Mouse (Mus musculus) heart, adult 11 months (tissue): ENCODE measurements around the gene Csnk2b.
A peak's percentile ranks its signal among the peaks of the same experiment; 100 is the strongest.

Experiments
- DNase-seq: peaks from one replicate; pipeline ENCODE4 v3.0.0; 2022

Gene Csnk2b

DNA sequence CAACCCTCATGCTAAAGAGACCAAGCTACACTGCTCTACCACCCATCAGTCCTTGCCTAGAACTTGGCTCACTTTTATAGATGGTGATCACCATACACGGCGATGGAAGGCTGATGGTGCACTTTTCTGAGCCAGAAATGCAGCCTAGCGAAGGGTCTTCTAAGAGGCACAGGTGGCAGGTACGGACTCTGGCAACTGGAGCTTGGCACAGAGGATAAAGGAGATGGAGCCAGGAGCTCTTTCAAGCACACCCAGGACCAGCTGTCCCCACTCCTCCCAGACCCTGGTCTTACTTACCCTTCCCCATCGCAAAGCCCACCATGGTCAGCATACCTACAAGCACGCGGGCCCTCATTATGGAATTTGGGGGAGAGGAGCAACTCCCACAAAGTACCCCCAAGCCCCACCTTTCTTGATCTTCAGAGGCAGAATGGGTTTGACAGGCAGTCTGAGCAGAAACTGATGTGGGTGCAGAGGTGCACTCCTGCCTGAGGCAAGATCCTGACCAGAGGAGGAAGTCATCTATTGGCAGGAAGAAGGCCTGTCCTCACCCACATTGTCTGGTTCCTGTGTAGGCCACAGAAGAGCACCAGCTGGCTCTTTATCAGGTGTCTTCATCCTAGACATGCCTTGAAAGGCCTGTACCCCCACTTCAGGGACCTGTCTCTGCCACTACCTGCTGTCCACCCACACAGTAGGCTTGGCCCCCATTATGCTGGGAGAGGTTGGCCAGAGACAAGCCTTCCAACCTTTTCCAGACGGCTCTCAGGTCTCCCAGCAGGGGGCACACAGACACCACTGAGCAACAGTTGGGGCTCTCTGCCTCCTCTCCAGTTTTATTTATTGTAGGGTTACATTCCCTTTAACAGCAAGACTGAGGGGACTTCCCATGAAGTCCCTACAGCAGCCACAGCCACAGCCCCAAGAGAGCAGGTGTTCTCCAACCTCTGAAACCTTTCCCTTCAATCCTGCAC lies 6.5 kb downstream of the Csnk2b start, which contains the start of gene Ly6g5b:
TSS of gene Ly6g5b (minus strand) at position 383 of the 974 bp plus-strand sequence.
- peak; percentile 89 for DNase-seq

DNA sequence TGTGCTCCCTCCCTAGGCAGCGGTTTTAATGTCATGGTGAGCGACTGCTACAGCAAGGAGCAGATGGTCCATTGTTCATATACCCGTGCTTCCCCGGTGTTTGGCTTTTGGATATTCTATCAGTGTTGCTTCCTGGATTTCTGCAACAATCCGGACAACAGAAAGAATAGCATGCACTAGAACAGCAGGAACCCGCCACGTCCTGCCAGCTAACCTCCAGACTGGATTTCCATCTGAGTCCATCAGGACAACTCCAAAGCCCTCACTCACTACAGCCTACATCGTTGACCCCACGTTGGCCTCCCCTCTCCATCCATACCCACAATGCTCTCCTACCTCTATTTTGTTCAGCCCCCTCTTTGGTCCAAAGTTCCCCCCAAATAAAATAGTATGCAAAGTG lies 10.1 kb downstream of the Csnk2b start:
- peak; percentile 91 for DNase-seq

DNA sequence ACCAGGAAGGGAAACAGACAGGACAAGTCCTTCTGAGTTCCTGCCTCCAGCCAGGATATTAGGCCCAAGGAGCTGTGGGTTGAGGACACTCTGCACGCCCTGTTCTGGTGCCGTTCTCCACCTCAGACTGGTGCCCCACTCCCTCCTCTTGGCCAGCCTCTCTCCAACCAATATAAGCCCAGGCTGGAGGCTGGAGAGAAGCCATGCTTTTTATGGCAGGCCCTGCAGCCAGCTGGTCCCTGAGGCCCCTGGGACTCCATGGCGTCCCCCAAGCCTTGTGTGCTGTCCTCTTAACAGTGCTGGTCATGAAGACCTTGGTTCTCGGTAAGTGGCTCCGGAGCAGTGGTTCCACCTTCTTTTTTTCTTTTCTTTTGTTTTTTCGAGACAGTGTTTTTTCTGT lies 13.8 kb downstream of the Csnk2b start, which contains the start of gene Ly6g5c:
TSS of gene Ly6g5c (plus strand) at position 183 of the 400 bp plus-strand sequence.
- DNase-seq, result no peak

DNA sequence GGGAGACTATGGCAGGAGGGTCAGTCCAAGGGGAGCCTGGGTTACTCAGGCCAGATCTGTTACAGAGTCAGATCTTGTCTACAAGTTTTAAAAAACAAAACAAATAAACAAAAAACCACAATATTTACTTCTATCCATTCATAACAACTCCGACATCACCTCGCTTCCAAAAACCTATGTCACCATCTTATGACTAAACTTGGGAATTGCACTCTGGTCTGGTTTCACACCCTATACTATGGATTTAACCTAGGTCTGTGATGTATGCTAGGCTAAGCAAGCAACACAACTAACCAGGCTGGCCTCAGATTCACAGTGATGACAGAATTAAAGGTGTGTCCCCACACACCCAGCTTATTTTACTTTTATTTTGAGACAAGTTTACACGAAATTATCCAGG lies 15.3 kb downstream of the Csnk2b start:
- no peak for DNase-seq

DNA sequence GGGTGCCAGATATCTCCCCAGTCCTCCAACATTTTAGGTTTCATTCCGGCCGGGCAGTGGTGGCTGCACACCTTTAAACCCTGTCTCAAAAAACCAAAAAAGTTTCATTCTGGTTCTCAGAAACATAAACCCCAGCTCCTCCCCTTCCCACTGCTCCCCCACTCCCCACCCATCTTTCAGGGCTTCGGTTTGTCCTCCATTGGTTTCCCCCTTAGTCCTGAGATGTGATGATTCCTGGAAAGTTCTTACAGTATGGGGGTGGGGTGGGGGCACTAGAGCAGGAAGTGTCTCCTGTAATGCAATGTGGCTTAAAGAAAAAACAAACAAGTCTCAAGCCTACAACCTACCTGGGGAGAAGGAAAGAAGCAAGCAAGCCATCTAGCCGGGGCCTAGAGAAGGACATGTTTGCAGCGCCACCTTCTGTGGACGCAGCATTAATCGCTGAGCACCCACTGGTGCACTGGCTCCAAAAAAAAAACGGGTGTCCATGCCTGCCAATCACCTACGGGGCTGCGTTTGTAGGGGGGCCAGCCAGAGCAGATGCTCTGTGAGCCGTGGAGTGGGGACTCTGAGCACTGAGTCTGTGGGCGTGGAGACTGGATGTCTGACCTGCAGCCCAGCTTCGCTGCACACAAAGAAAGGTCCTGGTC lies 16.0 kb downstream of the Csnk2b start:
- no peak for DNase-seq

DNA sequence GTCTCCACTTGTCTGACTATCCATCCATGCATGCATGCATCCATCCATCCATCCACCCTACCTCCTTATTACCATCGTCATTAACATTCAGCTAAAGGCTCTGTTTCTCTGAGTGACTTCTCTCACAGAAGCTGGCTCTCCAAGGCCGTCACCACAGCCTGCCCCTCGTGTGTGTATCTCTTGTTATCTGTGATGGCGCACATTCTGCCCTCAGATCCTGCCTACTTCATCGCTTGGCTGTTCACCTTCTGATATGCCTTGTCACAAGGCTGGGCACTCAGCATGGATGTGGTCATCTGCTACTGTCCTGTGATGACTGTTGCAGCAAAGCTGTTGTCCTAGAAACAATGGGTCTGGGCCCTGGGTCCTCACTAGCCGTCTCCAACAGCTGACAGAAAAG lies 17.1 kb downstream of the Csnk2b start:
- DNase-seq, result no peak

DNA sequence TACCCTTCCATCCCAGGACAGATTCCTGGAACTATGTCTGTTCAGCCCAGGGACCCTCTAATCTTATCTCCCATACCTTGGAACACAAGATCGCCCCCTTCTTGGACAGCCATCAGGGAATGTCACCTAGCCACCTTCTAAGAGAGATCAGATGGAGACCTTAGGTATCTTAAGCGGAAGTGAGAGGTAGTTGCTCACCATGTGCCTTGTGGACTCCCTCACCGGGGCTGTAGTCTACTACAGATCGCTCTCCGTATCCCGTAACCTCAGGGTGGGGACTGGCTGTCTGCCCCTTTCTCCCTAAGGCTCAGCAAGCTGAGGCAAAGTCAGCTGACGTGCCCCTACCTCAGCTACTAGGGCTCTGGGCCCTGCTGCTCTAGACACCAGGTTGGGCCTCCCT lies 17.8 kb downstream of the Csnk2b start:
- DNase-seq, result no peak

DNA sequence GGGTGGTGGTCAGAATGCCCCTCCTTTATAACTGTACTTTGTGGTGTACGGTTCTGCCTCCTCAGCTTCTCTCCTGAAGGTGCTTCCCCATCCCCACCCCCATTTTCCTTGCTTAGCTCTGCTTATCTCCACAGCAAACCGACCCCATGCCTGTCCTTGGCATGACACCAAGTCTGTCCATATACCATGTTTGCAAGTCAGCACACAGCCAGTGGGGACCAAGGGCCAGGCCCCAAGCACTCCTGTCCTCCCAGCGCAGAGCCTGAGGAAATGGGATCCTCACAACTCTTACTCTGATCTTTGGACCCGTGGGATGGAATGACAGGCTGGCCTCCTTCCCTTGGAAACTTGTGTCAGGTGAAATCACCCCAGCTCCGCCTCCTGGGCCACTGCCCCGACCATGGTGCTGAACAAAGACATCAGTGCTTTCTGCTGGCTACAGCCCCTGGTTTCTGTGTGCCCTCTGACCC lies 18.6 kb downstream of the Csnk2b start:
- DNase-seq, result peak; percentile 90

DNA sequence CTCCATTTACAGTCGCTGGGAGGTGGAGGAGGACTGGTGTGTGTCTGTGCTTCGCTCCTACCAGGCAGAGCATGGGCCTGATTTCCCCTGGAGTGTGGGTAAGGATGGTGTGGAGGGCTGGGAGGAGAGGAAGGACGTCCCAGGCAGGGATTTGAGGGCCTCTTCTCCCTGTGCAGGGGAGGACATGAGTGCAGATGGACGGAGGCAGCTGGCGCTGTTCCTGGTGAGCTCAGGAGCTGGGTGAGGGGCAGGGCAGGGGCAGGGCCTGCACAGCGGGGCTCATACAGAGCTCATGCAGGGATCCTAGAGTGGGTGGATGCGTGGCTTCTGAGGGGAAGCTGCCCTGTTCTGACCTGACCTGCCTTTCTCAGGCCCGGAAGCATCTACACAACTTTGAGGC lies 19.6 kb downstream of the Csnk2b start:
- DNase-seq, result no peak

DNA sequence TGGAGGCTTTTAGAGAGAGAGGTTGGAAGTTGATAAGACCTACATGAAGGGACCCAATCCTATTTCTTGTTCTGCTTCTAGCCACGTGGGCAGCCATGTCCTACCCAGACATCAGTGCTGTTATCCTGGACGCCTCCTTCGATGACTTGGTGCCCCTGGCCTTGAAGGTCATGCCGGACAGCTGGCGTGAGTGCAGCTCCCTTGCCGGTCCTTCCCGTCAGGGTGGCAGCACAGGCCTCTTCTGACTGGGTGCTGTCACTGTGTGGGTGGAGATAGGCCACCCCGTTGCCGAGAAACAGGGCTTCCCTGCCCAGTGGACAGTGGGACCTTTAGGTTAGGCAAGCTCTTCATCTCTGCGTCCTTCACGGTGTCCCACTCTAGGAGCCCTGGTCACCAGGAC lies 20.7 kb downstream of the Csnk2b start:
- DNase-seq, result no peak

DNA sequence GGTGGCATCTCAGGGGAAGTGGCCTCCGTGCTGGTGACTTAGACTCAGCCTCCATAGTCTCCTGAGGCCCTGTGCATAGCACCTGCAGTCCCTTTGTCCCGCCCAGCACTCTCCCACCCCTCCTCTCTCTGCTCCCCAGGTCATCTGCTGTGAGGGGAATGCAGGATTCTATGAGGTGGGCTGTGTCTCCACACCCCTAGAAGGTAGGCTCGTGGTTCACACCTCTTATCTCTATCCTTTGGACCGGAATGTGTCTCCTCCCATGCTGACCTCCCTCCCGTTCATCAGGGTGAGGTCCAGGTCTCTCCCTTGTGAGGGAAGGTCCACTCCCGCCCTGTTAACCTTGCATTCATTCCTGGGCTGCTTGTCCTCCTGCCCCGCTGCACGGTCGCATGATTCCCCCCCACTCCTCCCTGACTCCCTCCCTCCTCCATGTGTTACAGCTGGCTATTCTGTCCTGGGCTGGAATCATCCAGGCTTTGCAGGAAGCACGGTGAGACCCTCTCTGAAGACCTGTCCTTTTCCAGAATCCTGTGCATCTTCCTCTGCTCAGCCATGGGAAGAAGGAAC lies 21.6 kb downstream of the Csnk2b start:
- DNase-seq, result no peak

DNA sequence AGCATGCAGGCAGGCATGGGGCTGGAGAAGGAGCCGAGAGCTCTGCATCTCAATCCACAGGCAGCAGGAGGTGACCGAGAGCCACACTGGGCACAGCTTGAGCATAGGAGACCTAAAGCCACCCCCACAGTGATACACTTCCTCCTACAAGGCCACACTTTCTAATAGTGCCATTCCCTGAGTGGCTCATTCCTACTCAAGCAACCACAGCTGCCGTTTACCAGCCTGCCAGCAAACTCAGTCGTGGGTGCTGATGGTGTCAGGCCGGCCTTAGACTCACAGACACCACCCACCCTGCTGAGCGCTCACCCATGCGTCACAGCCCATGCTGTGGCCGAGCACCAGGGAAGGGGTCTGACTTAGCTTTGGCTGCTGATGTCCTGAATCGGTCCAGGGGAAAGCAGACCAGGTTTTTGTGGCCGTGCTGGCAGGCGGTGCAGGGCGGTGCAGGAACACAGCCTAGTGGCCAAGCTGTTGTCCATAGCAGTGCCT lies 24.6 kb downstream of the Csnk2b start:
- DNase-seq, result no peak

DNA sequence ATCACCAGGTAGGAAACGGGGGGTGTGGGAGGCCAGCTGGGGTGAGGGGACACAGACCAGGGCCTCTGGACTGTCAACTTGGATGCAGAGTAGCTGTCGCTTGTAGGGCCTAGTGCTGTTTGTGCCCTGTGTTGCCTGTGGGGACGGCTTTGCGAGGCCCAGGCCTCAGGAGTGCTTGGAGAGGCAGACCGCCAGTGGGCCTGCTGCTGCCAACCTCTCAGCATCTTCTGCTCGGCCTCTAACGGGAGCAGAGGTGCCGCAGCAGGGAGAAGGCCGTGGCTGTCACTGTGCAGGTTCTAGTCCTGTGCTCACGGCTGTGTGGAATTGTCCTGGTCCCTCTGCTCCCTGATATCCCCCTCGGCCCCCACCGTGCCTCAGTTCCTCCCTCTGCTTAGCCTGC lies 25.3 kb downstream of the Csnk2b start:
- DNase-seq, result no peak

DNA sequence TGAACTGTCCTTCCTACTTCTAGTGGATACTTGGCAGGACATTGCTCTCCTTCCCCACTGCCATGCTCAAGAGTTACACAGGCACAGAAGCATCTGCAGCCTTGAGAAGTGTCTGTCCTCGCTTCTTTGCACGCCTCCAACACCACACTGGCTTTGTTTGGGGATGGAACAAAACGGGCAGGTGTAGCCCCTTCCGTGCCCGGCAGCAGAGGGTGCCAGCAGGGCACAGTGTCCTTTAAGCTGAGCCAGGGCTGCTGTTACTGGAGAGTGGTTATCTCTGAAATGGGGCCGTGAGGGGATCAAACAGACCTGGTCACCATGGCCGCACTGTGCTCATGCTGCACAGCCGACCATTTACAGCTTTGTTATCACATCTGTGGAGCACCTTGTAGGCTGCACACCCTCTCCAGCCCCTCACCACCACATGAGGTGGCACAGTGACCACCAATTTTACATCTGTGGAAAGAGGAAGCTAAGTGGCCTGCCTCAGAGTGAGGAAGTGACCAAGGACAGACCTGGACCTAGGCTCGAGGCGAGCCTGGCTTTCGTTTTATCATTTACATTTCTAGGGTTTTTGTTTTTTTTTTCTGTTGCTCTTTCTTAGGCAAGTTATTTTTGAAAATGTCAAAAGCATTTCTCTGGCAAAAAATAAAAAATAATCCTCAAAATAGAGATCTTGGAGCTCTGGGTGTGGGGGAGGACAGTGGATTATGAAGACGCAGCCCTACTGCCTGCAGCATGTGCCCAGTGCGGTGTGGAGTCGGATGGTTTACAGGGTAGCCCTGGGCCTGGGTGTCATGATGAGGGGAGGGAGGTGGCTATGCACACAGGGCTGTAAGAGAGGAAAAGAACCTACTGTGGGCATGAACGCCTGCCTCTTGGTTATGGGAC lies 27.1 kb downstream of the Csnk2b start:
- DNase-seq, result no peak

DNA sequence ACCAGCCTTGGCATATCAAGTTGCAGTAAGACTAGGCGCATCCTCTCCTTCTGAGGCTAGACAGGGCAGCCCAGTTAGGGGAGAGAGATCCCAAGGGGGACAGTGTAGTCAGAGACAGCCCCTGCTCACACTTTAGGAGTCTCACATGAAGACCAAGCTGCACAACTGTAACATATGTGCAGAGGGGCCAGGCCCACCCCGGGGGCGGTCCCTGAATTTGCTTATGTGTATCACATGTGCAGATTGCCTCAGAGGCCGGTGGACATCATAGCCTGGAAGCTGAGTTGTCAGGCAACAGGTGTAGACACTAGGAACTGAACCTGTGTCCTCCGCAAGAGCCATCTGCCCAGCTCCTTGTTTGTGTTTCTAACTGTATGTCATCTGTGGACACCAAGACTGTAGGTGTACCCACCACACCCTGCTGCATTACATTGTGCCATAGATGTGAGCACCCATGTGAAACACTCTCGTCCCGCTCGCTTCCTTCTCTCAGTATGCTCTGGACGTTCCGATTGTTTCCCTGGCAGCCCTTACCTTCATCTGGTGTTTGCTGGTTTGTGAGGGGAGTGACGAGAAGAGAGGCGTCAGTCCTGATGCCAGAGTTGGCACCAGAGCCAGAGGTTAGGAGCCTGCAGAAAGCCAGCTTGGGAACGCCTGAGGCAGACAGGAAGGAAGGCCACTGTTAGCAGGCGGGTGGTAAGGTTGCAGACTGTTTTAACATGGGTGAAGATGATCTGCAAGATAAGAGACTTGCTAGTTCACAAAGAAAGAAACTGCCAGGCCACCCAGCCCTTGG lies 29.3 kb downstream of the Csnk2b start:
- peak; percentile 92 for DNase-seq

DNA sequence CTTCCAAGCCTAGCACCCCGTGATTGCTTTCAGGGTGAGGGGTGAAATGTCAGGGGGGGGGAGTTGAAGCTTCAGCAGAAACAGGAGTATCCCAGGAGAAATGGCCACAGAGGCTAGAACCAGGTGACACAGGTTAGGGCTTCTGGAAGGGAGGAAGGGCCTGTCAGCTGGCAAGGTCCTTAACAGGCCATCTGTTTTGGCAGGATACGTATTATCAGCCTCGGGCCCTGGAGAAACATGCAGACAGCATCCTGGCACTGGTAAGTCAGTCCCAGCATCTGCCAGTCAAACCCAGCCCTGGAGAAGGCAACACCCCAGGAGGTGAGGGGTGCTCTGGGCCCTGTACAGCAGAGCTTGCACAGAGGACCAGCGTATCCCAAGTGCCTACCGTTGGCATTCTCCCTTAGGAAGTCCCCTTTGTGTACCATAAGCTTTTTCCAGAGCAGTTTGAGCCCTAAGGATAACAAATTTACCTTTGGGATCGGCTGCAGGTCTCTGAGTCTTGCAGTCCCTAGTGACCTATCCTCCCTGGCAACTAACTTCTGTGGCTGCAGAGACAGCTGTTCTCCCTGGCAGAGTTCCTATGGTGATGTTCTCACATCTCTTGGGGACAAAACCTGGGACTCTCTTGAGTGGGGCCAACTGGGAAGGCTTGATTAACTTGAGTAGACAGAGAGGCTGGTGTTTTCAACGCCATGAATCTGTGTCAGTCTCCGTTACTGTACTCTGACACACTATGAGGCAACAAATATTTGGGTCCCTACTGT lies 31.5 kb downstream of the Csnk2b start:
- peak; percentile 96 for DNase-seq

DNA sequence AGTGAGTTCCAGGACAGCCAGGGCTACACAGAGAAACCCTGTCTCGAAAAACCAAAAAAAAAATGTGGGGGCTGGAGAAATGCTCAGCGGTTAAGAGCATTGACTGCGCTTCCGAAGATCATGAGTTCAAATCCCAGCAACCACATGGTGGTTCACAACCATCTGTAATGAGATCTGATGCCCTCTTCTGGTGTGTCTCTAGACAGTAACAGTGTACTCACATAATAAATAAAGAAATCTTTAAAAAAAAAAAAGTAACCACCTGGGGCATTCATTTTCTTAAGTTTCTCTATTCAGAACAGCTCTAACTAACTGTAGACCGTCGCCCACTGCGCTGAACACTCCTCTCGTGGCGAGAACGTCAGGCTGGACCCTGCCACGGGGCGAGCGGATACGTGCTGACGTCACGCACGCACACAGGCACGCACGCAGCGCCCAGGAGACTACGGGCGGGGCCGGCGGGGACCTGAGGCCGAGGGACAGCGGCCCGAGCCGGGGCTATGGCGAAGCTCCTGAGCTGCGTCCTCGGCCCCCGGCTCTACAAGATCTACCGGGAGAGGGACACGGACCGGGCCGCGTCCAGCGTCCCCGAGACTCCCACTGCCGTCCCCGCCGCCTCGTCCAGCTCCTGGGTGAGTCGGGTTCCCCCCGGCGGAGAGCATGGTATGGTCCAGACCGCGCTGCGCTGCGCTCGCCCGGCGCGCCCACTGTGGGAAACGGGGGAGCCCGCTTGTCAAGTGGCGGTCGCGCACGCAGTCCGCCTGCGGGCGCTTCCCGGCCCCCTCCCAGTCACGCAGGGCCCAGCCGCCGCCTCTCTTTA lies 32.8 kb downstream of the Csnk2b start, which contains the start of gene Abhd16a:
TSS of gene Abhd16a (plus strand) at position 439 of the 820 bp plus-strand sequence.
- DNase-seq, result peak; percentile 100

DNA sequence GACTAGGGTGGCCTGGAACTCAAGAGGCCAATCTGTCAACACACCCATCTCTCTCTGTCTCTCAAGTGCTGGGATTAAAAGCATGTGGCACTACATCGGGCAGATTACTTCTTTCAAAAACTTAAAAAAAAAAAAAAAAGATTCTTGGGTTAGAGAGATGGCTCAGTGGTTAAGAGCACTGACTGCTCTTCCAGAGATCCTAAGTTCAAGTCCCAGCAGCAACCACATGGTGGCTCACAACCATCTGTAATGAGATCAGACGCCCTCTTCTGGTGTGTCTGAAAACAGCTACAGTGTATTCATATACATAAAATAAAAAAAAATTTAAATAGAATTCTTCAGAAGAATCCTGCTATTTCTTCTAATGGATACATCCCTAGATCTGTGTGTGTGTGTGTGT lies 33.7 kb downstream of the Csnk2b start:
- no peak for DNase-seq

DNA sequence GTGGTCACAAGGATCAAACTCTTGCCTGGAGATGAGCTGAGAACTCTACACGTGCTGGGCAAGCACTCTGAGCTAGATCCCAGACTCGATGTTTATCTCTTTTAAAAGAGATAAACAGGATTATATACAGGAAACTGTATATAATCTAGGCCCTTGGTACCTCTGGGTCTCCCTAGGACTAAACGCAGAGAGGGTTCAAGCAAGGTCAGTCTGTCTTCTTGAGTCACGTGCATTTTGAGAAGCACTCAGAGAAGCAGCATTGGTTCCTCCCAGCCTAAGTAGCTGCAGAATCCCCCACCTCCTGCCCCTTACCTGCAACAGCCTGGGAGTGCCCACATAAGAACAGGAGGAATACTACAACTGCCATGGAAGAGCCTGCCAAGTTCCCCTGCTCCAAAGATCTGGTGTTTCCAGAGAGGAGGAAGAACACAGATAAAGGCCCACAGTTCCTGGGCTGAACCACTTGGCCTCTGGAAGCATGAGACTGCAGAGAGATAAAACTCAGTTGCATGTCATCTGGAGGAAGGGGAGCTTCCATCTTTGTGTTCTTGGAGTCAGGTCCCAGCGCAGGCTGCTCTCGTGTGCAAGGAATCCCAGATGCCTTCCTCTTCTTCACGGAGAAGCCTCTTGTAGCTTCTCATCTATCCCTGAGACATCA lies 36.5 kb downstream of the Csnk2b start, which contains the start of gene Ly6g6f:
TSS of gene Ly6g6f (minus strand) at position 403 of the 658 bp plus-strand sequence.
- DNase-seq, result no peak
